Mouse (Mus musculus) neutrophil, adult 59 days (primary cell): ENCODE data around the gene Zgrf1. TPM values are rescaled to one million over a fixed set of nuclear protein-coding genes. Genes with fewer than 3 reads are reported as not detected.

Source experiments
- total RNA-seq, 2 experiments: library from RNA; stranded (reverse); gene quantifications; 1 replicate in 1 of 2; 2 replicates in 1 of 2; pipeline ENCODE4 v1.2.4; 2023

Zgrf1 gene
- 10 to 100 TPM; 11.4 to 12.5 TPM for total RNA-seq

GRCm38 (mm10) chr3:127552973-127553719, at the start of gene Zgrf1, which contains the start of gene Larp7:
Gene Zgrf1 (plus strand): TSS chr3:127553489.
Gene Larp7 (minus strand): TSS chr3:127553349.

DNA sequence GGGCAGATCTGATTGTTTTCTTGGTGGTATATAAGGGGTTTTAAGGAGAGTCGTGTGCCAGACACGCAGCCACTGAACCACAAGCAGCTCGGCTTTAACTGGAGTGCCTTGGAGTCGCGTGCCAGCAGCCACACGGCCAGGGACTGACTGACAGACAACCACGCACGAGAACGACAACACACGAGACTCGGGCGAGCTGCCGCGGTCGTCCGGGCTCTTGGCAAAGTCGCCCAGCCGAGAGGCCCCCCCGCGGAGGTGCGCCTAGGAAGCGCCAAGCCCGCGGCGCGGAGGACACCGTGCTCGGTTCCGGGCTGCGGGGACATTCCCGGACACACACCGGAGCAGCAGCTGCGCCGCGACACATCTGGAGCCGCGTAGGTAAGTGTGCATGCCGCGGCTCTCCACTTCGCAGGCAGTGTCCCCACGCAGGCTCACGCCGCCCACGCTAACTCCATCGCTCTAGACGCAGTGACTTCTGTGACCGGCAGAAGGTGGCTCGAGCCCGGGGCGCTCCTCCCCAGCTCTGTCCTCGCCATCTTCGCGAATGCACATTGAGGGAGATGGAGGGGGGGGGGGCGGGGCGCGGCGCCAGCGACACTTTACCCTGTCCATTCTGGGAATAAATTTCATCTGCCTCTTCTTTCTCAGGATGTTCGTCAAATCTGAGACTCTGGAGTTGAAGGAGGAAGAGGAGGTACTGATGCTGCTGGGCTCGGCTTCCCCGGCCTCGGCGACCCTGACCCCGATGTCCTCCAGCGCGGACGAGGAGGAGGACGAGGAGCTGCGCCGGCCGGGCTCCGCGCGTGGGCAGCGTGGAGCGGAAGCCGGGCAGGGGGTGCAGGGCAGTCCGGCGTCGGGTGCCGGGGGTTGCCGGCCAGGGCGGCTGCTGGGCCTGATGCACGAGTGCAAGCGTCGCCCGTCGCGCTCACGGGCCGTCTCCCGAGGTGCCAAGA, 80.1 kb downstream of the Zgrf1 start, which contains the start of gene Neurog2:
Gene Neurog2, plus strand, starts transcription at position 56 of the 953 bp plus-strand sequence.

Other genes with a start within 250 kb of the Zgrf1 start
- gene Ank2, start 54.1 kb upstream of the Zgrf1 start, total RNA-seq: 1 to 10 TPM; 3.0 to 5.9 TPM
- 10 to 100 TPM; 22.2 to 22.4 TPM for gene Larp7, start 140 bp upstream of the Zgrf1 start, total RNA-seq
- gene Neurog2, start 79.6 kb downstream of the Zgrf1 start, total RNA-seq: not detected
- 10 to 100 TPM; 47.5 to 59.1 TPM for gene Alpk1, start 227.0 kb downstream of the Zgrf1 start, total RNA-seq
- gene Tifa, start 236.3 kb downstream of the Zgrf1 start, total RNA-seq: 10 to 100 TPM; 29.8 to 45.0 TPM